ENCODE assay signal across 19 mouse cellular contexts in the genomic region with DNA sequence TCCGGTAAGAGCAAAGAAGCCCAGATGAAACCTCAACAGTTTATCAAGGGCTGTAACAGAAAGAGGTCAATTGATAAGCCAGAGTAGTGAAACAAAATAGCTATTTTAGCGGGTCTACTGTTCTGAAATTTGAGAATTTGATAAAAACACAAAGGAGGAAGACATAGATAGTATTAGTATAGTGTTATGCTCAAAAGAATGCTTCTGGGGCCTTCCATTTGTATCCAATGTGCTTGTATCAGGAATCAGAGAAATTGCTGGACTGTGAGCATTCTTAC. TPM values are rescaled to one million over a fixed set of nuclear protein-coding genes. Genes with fewer than 3 reads are reported as not detected.
"Had no signal": no experiment of that assay in that cellular context is flagged by ENCODE, and none has a peak within 500 bp of the region (broad histone marks: within the 10 kb centered on the region; RNA-seq: fewer than 3 reads in every experiment).

No protein-coding gene starts in this region.

- H3K4me3 ChIP-seq: embryonic facial prominence, embryonic 10.5 days; embryonic facial prominence, embryonic 12.5 days; embryonic facial prominence, embryonic 13.5 days; embryonic facial prominence, embryonic 15.5 days; erythroblast, embryonic 14.5 days; forebrain, embryonic 12.5 days; forebrain, embryonic 15.5 days; gastrocnemius, adult 2 months; heart, adult 2 months; heart, embryonic 10.5 days had no signal

- H3K27ac ChIP-seq: embryonic facial prominence, embryonic 10.5 days; embryonic facial prominence, embryonic 12.5 days; embryonic facial prominence, embryonic 13.5 days; embryonic facial prominence, embryonic 15.5 days; forebrain, embryonic 12.5 days; forebrain, embryonic 15.5 days; gastrocnemius, adult 2 months; heart, adult 2 months; heart, embryonic 10.5 days had no signal

- H3K36me3 ChIP-seq: embryonic facial prominence, embryonic 10.5 days; embryonic facial prominence, embryonic 12.5 days; embryonic facial prominence, embryonic 13.5 days; embryonic facial prominence, embryonic 15.5 days; forebrain, embryonic 12.5 days; forebrain, embryonic 15.5 days; heart, embryonic 10.5 days had no signal

- H3K27me3 ChIP-seq: embryonic facial prominence, embryonic 12.5 days; embryonic facial prominence, embryonic 13.5 days; embryonic facial prominence, embryonic 15.5 days; forebrain, embryonic 12.5 days; forebrain, embryonic 15.5 days had no signal

- H3K4me1 ChIP-seq: embryonic facial prominence, embryonic 12.5 days had no signal

- H3K9me3 ChIP-seq: embryonic facial prominence, embryonic 10.5 days; embryonic facial prominence, embryonic 12.5 days; embryonic facial prominence, embryonic 13.5 days; embryonic facial prominence, embryonic 15.5 days; forebrain, embryonic 12.5 days; forebrain, embryonic 15.5 days had no signal

- DNase-seq: cerebellum, adult 8-10 months; cerebellum, adult 9-11 months; embryo, embryonic 11 days; forebrain, postnatal 0 days; gastrocnemius, postnatal 10 days; gastrocnemius, postnatal 25 days; gastrocnemius, postnatal 36 days had no signal

- ATAC-seq: forebrain, embryonic 14.5 days; forebrain, embryonic 15.5 days; forebrain, embryonic 16.5 days; forebrain, postnatal 0 days had no signal

- H3K9ac ChIP-seq: embryonic facial prominence, embryonic 12.5 days; embryonic facial prominence, embryonic 13.5 days; embryonic facial prominence, embryonic 15.5 days; forebrain, embryonic 12.5 days; forebrain, embryonic 15.5 days; forebrain, postnatal 0 days had no signal

- H3K4me2 ChIP-seq: embryonic facial prominence, embryonic 12.5 days; embryonic facial prominence, embryonic 13.5 days; embryonic facial prominence, embryonic 15.5 days; forebrain, embryonic 12.5 days; forebrain, embryonic 15.5 days had no signal

RNA-seq across cellular contexts. Expression of gene Rnf150, which starts 3.9 kb away (rescaled TPM):
- polyA plus RNA-seq: erythroblast, embryonic 14.5 days had no signal
